Mouse (Mus musculus) ovary, adult 2 months (tissue): ENCODE measurements around the gene Lpp. TPM values are rescaled to one million over a fixed set of nuclear protein-coding genes. Genes with fewer than 3 reads are reported as not detected.

Source experiments
- polyA plus RNA-seq: library from polyadenylated mRNA; depleted of rRNA; stranded (reverse); fragments of >200 nt; gene quantifications from 2 replicates; pipeline ENCODE4 v1.2.3, GENCODE M21; 2012; rRNA removed

The Lpp gene
- 51.7 and 63.3 TPM in 2 replicates for polyA plus RNA-seq

DNA sequence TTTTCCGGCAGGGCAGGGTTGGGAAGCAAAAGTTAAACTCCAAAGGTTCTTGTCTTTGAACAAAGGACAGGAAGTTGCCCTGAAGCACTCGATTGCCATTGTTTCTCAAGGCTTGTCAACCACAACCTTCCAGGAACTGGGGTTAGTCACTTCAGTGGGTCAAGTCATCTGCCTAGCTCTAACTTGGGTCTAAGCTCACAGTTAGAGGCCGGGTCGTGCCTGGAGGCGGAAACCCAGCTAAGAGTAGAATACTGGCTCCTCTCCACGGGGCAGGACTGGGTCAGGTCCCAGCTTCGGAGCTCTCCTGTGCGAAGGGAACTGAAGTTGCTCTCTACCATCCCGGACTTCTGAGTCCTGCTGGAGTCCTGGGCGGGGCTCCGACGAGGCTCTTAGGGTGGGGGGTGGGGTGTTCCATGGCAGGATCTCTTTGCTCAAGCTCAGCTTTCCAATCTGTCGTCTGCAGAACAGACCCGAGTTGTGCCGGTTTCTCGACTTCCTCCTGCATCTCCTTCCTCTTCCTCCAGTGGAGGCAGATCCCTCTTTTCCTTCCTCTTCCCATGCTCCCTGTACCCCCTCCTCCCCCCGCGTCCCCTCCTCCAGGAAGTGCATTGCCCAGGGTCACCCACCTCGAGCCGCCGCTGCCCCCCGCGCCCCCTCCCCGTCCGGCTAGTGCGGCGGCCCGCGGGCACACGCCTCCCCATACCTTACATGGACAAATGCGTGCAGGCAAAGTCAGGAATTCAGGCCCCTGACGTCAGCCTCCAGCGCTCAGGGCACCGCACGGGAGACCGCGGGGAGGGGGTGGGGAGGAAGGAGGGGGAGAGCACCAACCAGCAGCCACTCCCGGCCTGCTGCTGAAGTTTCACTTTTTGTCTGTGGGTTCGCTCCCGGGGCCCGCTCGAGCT lies at the start of gene Lpp:
Gene Lpp (plus strand): TSS at position 857 of the 905 bp plus-strand sequence.

